Mouse (Mus musculus): ENCODE results near the gene Slco1a6.

GRCm38 (mm10) chr6:142035771-142036170 is 172.6 kb downstream of the Slco1a6 start:
- TF ChIP-seq CTCF (IDR thresholded peaks at IDR 0.05; ENCODE audit: low read depth) (no peak), EP300 (optimal IDR thresholded peaks at IDR 0.05) (no peak)
